Mouse (Mus musculus) fibroblast of lung, adult 2 months (primary cell): ENCODE measurements around the gene Pkmyt1.
A peak's percentile ranks its signal among the peaks of the same experiment; 100 is the strongest.
"Not testable (repeated sequence)": the region's sequence is repeated elsewhere in the genome, so short reads cannot be mapped to it uniquely, and the experiment has no call there.

ENCODE experiments used
- DNase-seq: peaks from one replicate; pipeline ENCODE4 v3.0.0-alpha.2; 2011; ENCODE audit warnings: low read depth

Gene Pkmyt1

GRCm38 (mm10) chr17:23747471-23747870, 21.3 kb downstream of the Pkmyt1 start:
- DNase-seq = no peak

GRCm38 (mm10) chr17:23748026-23748425, 21.9 kb downstream of the Pkmyt1 start:
- DNase-seq = no peak

GRCm38 (mm10) chr17:23748631-23749391, 22.7 kb downstream of the Pkmyt1 start:
- DNase-seq = peak; percentile 44

GRCm38 (mm10) chr17:23749400-23750191, 23.5 kb downstream of the Pkmyt1 start:
- DNase-seq = no peak

- no peak for DNase-seq
Observed at GRCm38 (mm10) chr17:23755689-23756088, 29.6 kb downstream of the Pkmyt1 start.

- DNase-seq = no peak
Observed at GRCm38 (mm10) chr17:23757581-23757980, 31.4 kb downstream of the Pkmyt1 start.

- DNase-seq = no peak
Observed at GRCm38 (mm10) chr17:23758801-23759200, 32.7 kb downstream of the Pkmyt1 start.

GRCm38 (mm10) chr17:23760231-23760630, 34.1 kb downstream of the Pkmyt1 start:
- DNase-seq = no peak

GRCm38 (mm10) chr17:23761155-23761554, 35.0 kb downstream of the Pkmyt1 start:
- DNase-seq = no peak

GRCm38 (mm10) chr17:23762976-23763375, 36.8 kb downstream of the Pkmyt1 start:
- DNase-seq = no peak

- DNase-seq = no peak
Observed at GRCm38 (mm10) chr17:23770493-23770892, 44.4 kb downstream of the Pkmyt1 start.

- no peak for DNase-seq
Observed at GRCm38 (mm10) chr17:23770896-23771283, 44.8 kb downstream of the Pkmyt1 start.

- peak; percentile 98 for DNase-seq
Observed at GRCm38 (mm10) chr17:23771284-23772218, 45.4 kb downstream of the Pkmyt1 start, which contains the start of gene Flywch1. TSS of gene Flywch1 (minus strand) at chr17:23771602.

- DNase-seq = not testable (repeated sequence)
Observed at GRCm38 (mm10) chr17:23772219-23772556, 46.1 kb downstream of the Pkmyt1 start.

- DNase-seq = no peak
Observed at GRCm38 (mm10) chr17:23773676-23774075, 47.5 kb downstream of the Pkmyt1 start.

GRCm38 (mm10) chr17:23774090-23774489, 48.0 kb downstream of the Pkmyt1 start:
- peak; percentile 51 for DNase-seq

- DNase-seq = no peak
Observed at GRCm38 (mm10) chr17:23776216-23776615, 50.1 kb downstream of the Pkmyt1 start.

- DNase-seq = no peak
Observed at GRCm38 (mm10) chr17:23777141-23777540, 51.0 kb downstream of the Pkmyt1 start.

- no peak for DNase-seq
Observed at GRCm38 (mm10) chr17:23778447-23778846, 52.3 kb downstream of the Pkmyt1 start.

- DNase-seq = no peak
Observed at GRCm38 (mm10) chr17:23783352-23783751, 57.2 kb downstream of the Pkmyt1 start.

- no peak for DNase-seq
Observed at GRCm38 (mm10) chr17:23785561-23786471, 59.7 kb downstream of the Pkmyt1 start, which contains the start of gene Flywch2. TSS of gene Flywch2 (minus strand) at chr17:23786081.
